Mouse (Mus musculus) c-Kit-positive CD71-positive TER-119-positive erythroid progenitor cells, embryonic 14.5 days (primary cell): ENCODE results near the gene Rtf1.
A peak's percentile ranks its signal among the peaks of the same experiment; 100 is the strongest.

Experiments
- DNase-seq: peaks from one replicate; pipeline ENCODE4 v3.0.0-alpha.2; 2013; ENCODE audit warnings: low spot score

Rtf1 gene

GRCm38 (mm10) chr2:119730735-119731134 is 55.9 kb downstream of the Rtf1 start:
- DNase-seq: no peak

GRCm38 (mm10) chr2:119737124-119737523 is 62.3 kb downstream of the Rtf1 start:
- no peak for DNase-seq

GRCm38 (mm10) chr2:119740567-119740966 is 65.7 kb downstream of the Rtf1 start:
- DNase-seq: no peak

- DNase-seq: peak; percentile 67
Measured at GRCm38 (mm10) chr2:119741581-119742411, 66.9 kb downstream of the Rtf1 start, which contains the start of gene Itpka. Itpka (plus strand) TSS chr2:119742337.

GRCm38 (mm10) chr2:119742461-119743175 is 67.8 kb downstream of the Rtf1 start:
- DNase-seq: peak; percentile 31

GRCm38 (mm10) chr2:119743176-119743807 is 68.4 kb downstream of the Rtf1 start:
- no peak for DNase-seq

- DNase-seq: no peak
Measured at GRCm38 (mm10) chr2:119743808-119744162, 68.9 kb downstream of the Rtf1 start.

GRCm38 (mm10) chr2:119744163-119745111 is 69.6 kb downstream of the Rtf1 start:
- DNase-seq: peak; percentile 57

GRCm38 (mm10) chr2:119745281-119745680 is 70.4 kb downstream of the Rtf1 start:
- no peak for DNase-seq

- no peak for DNase-seq
Measured at GRCm38 (mm10) chr2:119747554-119747953, 72.7 kb downstream of the Rtf1 start.

GRCm38 (mm10) chr2:119749260-119749659 is 74.4 kb downstream of the Rtf1 start:
- DNase-seq: no peak

- no peak for DNase-seq
Measured at GRCm38 (mm10) chr2:119757601-119758100, 82.8 kb downstream of the Rtf1 start.

GRCm38 (mm10) chr2:119758101-119758843 is 83.4 kb downstream of the Rtf1 start:
- no peak for DNase-seq

- DNase-seq: no peak
Measured at GRCm38 (mm10) chr2:119758844-119759835, 84.3 kb downstream of the Rtf1 start.

- no peak for DNase-seq
Measured at GRCm38 (mm10) chr2:119760251-119760650, 85.4 kb downstream of the Rtf1 start, which contains the start of gene Ltk. Ltk (minus strand) TSS chr2:119760431.

GRCm38 (mm10) chr2:119762276-119762675 is 87.4 kb downstream of the Rtf1 start:
- DNase-seq: no peak

- DNase-seq: no peak
Measured at GRCm38 (mm10) chr2:119763924-119764323, 89.1 kb downstream of the Rtf1 start.

- DNase-seq: no peak
Measured at GRCm38 (mm10) chr2:119767246-119767645, 92.4 kb downstream of the Rtf1 start.
